Mouse (Mus musculus) kidney, postnatal 0 days (tissue): ENCODE results near the gene Rarres1. TPM values are rescaled to one million over a fixed set of nuclear protein-coding genes. Genes with fewer than 3 reads are reported as not detected.
A peak's percentile ranks its signal among the peaks of the same experiment; 100 is the strongest.

ENCODE experiments used
- ATAC-seq: fragments of 200-750 bp; cut with Nextera tagmentation; replicated peaks from 2 replicates; pipeline ENCODE4 v1.8.0; 2017; ENCODE audit warnings: low read depth, moderate number of reproducible peaks, moderate TSS enrichment, moderate library complexity; ENCODE audit not compliant: low FRiP score
- DNase-seq: peaks from one replicate; pipeline ENCODE4 v3.0.0-alpha.2; 2016; ENCODE audit warnings: low spot score
- H3K27ac ChIP-seq: fragments of 300-500 bp; sonication (generic); 2 replicates; pipeline ENCODE4 v1.5.1; 2014; ENCODE audit warnings: mild to moderate bottlenecking
- H3K27me3 ChIP-seq: fragments of 300-500 bp; sonication (generic); 2 replicates; pipeline ENCODE4 v1.6.1; 2014; ENCODE audit warnings: low read length, mixed read lengths; ENCODE audit not compliant: insufficient read depth
- H3K36me3 ChIP-seq: fragments of 300-500 bp; sonication (generic); 2 replicates; pipeline ENCODE4 v1.6.1; 2014; ENCODE audit warnings: low read length, mixed read lengths; ENCODE audit not compliant: insufficient read depth
- H3K4me1 ChIP-seq: fragments of 300-500 bp; sonication (generic); replicated peaks from 2 replicates; pipeline ENCODE4 v1.6.1; 2014; ENCODE audit warnings: antibody characterized with exemption, low read length, mixed read lengths; ENCODE audit not compliant: insufficient read depth
- H3K4me2 ChIP-seq: fragments of 300-500 bp; sonication (generic); 2 replicates; pipeline ENCODE4 v1.6.1; 2014; ENCODE audit warnings: mild to moderate bottlenecking, low read length, moderate library complexity, mixed read lengths
- H3K4me3 ChIP-seq: fragments of 300-500 bp; sonication (generic); replicated peaks from 2 replicates; pipeline ENCODE4 v1.5.1; 2014; ENCODE audit warnings: low read depth, low read length
- H3K9ac ChIP-seq: fragments of 300-500 bp; sonication (generic); 2 replicates; pipeline ENCODE4 v1.6.1; 2014; ENCODE audit warnings: low read depth, low read length
- H3K9me3 ChIP-seq: fragments of 300-500 bp; sonication (generic); replicated peaks from 2 replicates; pipeline ENCODE4 v1.6.1; 2016; ENCODE audit warnings: low read length, inconsistent platforms, mixed read lengths
- CTCF ChIP-seq: IDR thresholded peaks from 2 replicates; pipeline ENCODE4 v1.5.1; 2016; ENCODE audit warnings: antibody characterized with exemption, low read depth, mild to moderate bottlenecking, moderate library complexity
- WGBS: fragments of 180-500 bp; shearing (Covaris S2); extraction: QIAGEN DNeasy Blood & Tissue Kit; methylation state at CpG from one replicate; pipeline ENCODE4 v1.1.7; 2014; 5-methylcytosine and 5-hydroxymethylcytosine counted together
- polyA plus RNA-seq: library from polyadenylated mRNA; unstranded; fragments of >200 nt; fragmentation: Nextera tagmentation; extraction: Ambion mirVana; gene quantifications from 2 replicates; pipeline ENCODE4 v1.2.1, GENCODE M21; 2015

Rarres1 gene
- polyA plus RNA-seq, result 6.7 and 7.6 TPM in 2 replicates

GRCm38 (mm10) chr3:67515274-67515801 is at the start of gene Rarres1:
Rarres1 (minus strand) TSS chr3:67515523.
- DNase-seq, result peak; percentile 36

GRCm38 (mm10) chr3:67564731-67565357 is 49.5 kb upstream of the Rarres1 start:
- no peak for ATAC-seq
- Histone ChIP-seq H3K27me3 (peaks cover 6% of the 10 kb centered on the region), H3K36me3 (no peaks in the 10 kb centered on the region), H3K4me2 (no peak overlapping the region), H3K9me3 (no peaks in the 10 kb centered on the region), H3K9ac (no peak overlapping the region), H3K27ac (no peak overlapping the region), H3K4me1 (no peaks in the 10 kb centered on the region), H3K4me3 (no peak overlapping the region)
- peak; percentile 63 for DNase-seq
- TF ChIP-seq CTCF, result peak; percentile 67
- WGBS, result 59% methylated on average over 5 of the region's 5 CpGs

More at GRCm38 (mm10) chr3:67515274-67515801, at the start of gene Rarres1:
- Histone ChIP-seq H3K4me3 (peak within 1 kb of the TSS; percentile 56), H3K4me1 (peaks cover 7% of the 10 kb centered on the region; the same call in 1 of the 2 replicates), H3K9ac (peak within 1 kb of the TSS; percentile 64), H3K36me3 (no peaks in the 10 kb centered on the region), H3K4me2 (peak within 1 kb of the TSS; percentile 100), H3K9me3 (no peaks in the 10 kb centered on the region), H3K27me3 (no peaks in the 10 kb centered on the region; the same call in 1 of the 2 replicates), H3K27ac (no peak within 1 kb of the TSS)
- ATAC-seq, result peak; percentile 41; the same call in 1 of the 2 replicates
- WGBS, result under 1% methylated on average over 33 of the region's 38 CpGs
- TF ChIP-seq CTCF, result peak; percentile 39; the same call in 1 of the 2 replicates

- peak; percentile 69 for ATAC-seq
- no peak for TF ChIP-seq CTCF
- 0 out of 2 replicates have a peak overlapping the region, but pooled peaks have one; percentile 34 for H3K27ac ChIP-seq
Observed at GRCm38 (mm10) chr3:67557718-67558354, 42.5 kb upstream of the Rarres1 start.

GRCm38 (mm10) chr3:67557200-67557651 is 41.9 kb upstream of the Rarres1 start:
- H3K27ac ChIP-seq, result 0 out of 2 replicates have a peak overlapping the region, but pooled peaks have one; percentile 34
- no peak for TF ChIP-seq CTCF
- H3K4me1 ChIP-seq, result peaks cover 3% of the 10 kb centered on the region; the same call in 1 of the 2 replicates
- H3K9me3 ChIP-seq, result no peaks in the 10 kb centered on the region
- no peaks in the 10 kb centered on the region for H3K27me3 ChIP-seq
- no peaks in the 10 kb centered on the region for H3K36me3 ChIP-seq
- 34% methylated on average over 14 of the region's 14 CpGs for WGBS
- no peak overlapping the region for H3K9ac ChIP-seq
- peak overlapping the region; percentile 43 for H3K4me2 ChIP-seq
- ATAC-seq, result no peak
- H3K4me3 ChIP-seq, result peak overlapping the region; percentile 16; the same call in 1 of the 2 replicates
- DNase-seq, result peak; percentile 7

More at GRCm38 (mm10) chr3:67557718-67558354, 42.5 kb upstream of the Rarres1 start:
- Histone ChIP-seq H3K9ac (no peak overlapping the region), H3K36me3 (no peaks in the 10 kb centered on the region), H3K4me2 (peak overlapping the region; percentile 43), H3K27me3 (no peaks in the 10 kb centered on the region), H3K4me1 (peaks cover 3% of the 10 kb centered on the region; the same call in 1 of the 2 replicates), H3K4me3 (no peak overlapping the region), H3K9me3 (no peaks in the 10 kb centered on the region)
- DNase-seq, result peak; percentile 71
- 50% methylated on average over 14 of the region's 14 CpGs for WGBS

GRCm38 (mm10) chr3:67555211-67555610 is 39.9 kb upstream of the Rarres1 start:
- TF ChIP-seq CTCF, result no peak
- Histone ChIP-seq H3K4me3 (no peak overlapping the region), H3K9ac (no peak overlapping the region), H3K27me3 (no peaks in the 10 kb centered on the region), H3K36me3 (no peaks in the 10 kb centered on the region), H3K27ac (no peak overlapping the region), H3K9me3 (no peaks in the 10 kb centered on the region), H3K4me2 (no peak overlapping the region), H3K4me1 (peaks cover 3% of the 10 kb centered on the region; the same call in 1 of the 2 replicates)
- DNase-seq (no peak), ATAC-seq (no peak)
- 85% methylated on average over 5 of the region's 5 CpGs for WGBS

GRCm38 (mm10) chr3:67553927-67554448 is 38.7 kb upstream of the Rarres1 start:
- no peaks in the 10 kb centered on the region for H3K27me3 ChIP-seq
- WGBS, result 73% methylated on average over 5 of the region's 5 CpGs
- H3K9me3 ChIP-seq, result no peaks in the 10 kb centered on the region
- no peak overlapping the region for H3K4me2 ChIP-seq
- TF ChIP-seq CTCF, result no peak
- DNase-seq (no peak), ATAC-seq (no peak)
- H3K9ac ChIP-seq, result no peak overlapping the region
- H3K4me1 ChIP-seq, result peaks cover 3% of the 10 kb centered on the region; the same call in 1 of the 2 replicates
- no peaks in the 10 kb centered on the region for H3K36me3 ChIP-seq
- no peak overlapping the region for H3K4me3 ChIP-seq
- no peak overlapping the region for H3K27ac ChIP-seq
